Comparison of ENCODE assay signal across 9 mouse cellular contexts in the genomic region with DNA sequence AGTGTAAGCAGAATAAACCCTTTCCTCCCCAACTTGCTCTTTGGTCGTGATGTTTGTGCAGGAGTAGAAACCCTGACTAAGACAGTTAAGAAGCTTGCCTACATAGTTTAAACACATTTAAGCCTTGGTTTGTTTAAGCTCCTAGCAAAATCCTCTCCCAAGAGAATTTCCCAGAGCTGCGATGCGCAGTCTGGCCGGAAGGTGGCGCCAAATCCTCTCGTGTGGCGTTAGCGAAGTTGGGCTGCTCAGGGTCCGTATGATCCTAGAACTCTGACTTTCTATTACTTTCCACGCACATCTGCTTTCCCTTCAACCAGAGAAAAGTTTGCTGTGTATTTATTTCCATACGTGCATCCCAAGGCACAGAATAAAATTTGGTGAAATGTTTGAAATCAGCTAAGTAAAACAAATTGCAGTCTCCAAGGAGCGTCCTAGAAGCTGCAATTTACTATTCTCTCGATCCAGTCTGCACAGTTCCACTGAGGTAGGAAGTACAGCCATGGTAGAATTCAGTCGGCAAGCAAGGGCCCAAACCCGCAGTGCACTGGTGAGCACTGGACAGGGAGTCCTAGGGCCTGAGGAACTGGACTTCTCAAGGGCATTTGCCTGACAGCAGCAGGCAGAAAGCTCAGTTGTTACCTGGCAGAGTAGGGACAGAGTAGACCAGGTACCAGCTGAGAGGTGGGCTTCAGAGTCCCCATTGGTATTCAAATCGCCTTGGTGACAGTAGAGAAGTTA. TPM values are rescaled to one million over a fixed set of nuclear protein-coding genes. Genes with fewer than 3 reads are reported as not detected.
A peak's percentile ranks its signal among the peaks of the same experiment; 100 is the strongest.
DNase-seq lines count a peak whose midpoint lies in the region; ATAC-seq lines count a peak whose summit lies in the region.
"Had no signal": no experiment of that assay in that cellular context is flagged by ENCODE, and none has a peak within 500 bp of the region (broad histone marks: within the 10 kb centered on the region; RNA-seq: fewer than 3 reads in every experiment).

No protein-coding gene starts in this region.

- no peak overlapping the region for H3K9ac ChIP-seq in midbrain, embryonic 14.5 days (replicated peaks; ENCODE audit: low read length)
- H3K9ac ChIP-seq: neural tube, embryonic 12.5 days had no signal

- 9% methylated on average over 16 of the region's 16 CpGs for WGBS in embryonic facial prominence, embryonic 10.5 days
- WGBS in midbrain, embryonic 14.5 days, result 6% methylated on average over 16 of the region's 16 CpGs

- no peak overlapping the region for H3K4me2 ChIP-seq in midbrain, embryonic 14.5 days (ENCODE audit: low read length)
- H3K4me2 ChIP-seq: neural tube, embryonic 12.5 days had no signal

- H3K36me3 ChIP-seq in embryonic facial prominence, embryonic 10.5 days (replicated peaks), result no peaks in the 10 kb centered on the region
- no peaks in the 10 kb centered on the region for H3K36me3 ChIP-seq in midbrain, embryonic 14.5 days (ENCODE audit: control insufficient read depth, insufficient read depth, low read length)
- H3K36me3 ChIP-seq: neural tube, embryonic 12.5 days had no signal

- H3K9me3 ChIP-seq in embryonic facial prominence, embryonic 10.5 days, result no peaks in the 10 kb centered on the region
- no peaks in the 10 kb centered on the region for H3K9me3 ChIP-seq in midbrain, embryonic 14.5 days (ENCODE audit: control insufficient read depth, low read length)
- H3K9me3 ChIP-seq: neural tube, embryonic 12.5 days had no signal

- H3K4me1 ChIP-seq in embryonic facial prominence, embryonic 10.5 days, result peaks cover 19% of the 10 kb centered on the region
- no peaks in the 10 kb centered on the region for H3K4me1 ChIP-seq in midbrain, embryonic 14.5 days (ENCODE audit: control insufficient read depth, insufficient read depth, low read length)
- H3K4me1 ChIP-seq: neural tube, embryonic 12.5 days had no signal

- H3K27ac ChIP-seq in embryonic facial prominence, embryonic 10.5 days (replicated peaks), result no peak overlapping the region
- no peak overlapping the region for H3K27ac ChIP-seq in midbrain, embryonic 14.5 days (replicated peaks; ENCODE audit: low read depth, low read length)
- H3K27ac ChIP-seq: neural tube, embryonic 12.5 days had no signal

- ATAC-seq in midbrain, embryonic 14.5 days (ENCODE audit: low FRiP score, low TSS enrichment), result no peak

- intact Hi-C loops in heart, postnatal 14 days (cut with DNase I), result loop anchor here (2.0 to 5.0 kb wide), 4 partner anchors 107 to 1700 kb away; no protein-coding TSS in a partner anchor
- intact Hi-C loops in left cerebral cortex, postnatal 10 days (cut with DNase I), result no loop called here

- H3K27me3 ChIP-seq in embryonic facial prominence, embryonic 10.5 days (replicated peaks; ENCODE audit: low read depth, poor library complexity, severe bottlenecking), result peaks cover 10% of the 10 kb centered on the region
- H3K27me3 ChIP-seq in midbrain, embryonic 14.5 days (ENCODE audit: control insufficient read depth, insufficient read depth, low read length), result peaks cover 4% of the 10 kb centered on the region; the same call in 1 of the 2 replicates
- H3K27me3 ChIP-seq: neural tube, embryonic 12.5 days had no signal

- no peak overlapping the region for H3K4me3 ChIP-seq in embryonic facial prominence, embryonic 10.5 days
- H3K4me3 ChIP-seq in midbrain, embryonic 14.5 days (replicated peaks; ENCODE audit: low read depth, low read length), result no peak overlapping the region
- H3K4me3 ChIP-seq: neural tube, embryonic 12.5 days had no signal

- peak; percentile 52 for DNase-seq in kidney, adult 9 months
- DNase-seq in kidney, adult 11 months, result no peak
- peak; percentile 67 for DNase-seq in adrenal gland, postnatal 25 days
- peak; percentile 82 for DNase-seq in embryonic facial prominence, embryonic 10.5 days (ENCODE audit: low spot score)
- DNase-seq in heart, postnatal 14 days, result peak; percentile 71 to 82
- peak; percentile 56 to 61 for DNase-seq in left cerebral cortex, postnatal 10 days (ENCODE audit: extremely low spot score in 1 of 2, low spot score in 2 of 2)
- peak; percentile 88 for DNase-seq in midbrain, embryonic 14.5 days
- DNase-seq in thymus, postnatal 14 days, result peak; percentile 46

RNA-seq across cellular contexts. Expression of a gene that starts 26.5 kb away (rescaled TPM):
- total RNA-seq in adrenal gland, postnatal 25 days (2021), result not detected in 2 replicates
- not detected in 2 replicates for polyA plus RNA-seq in embryonic facial prominence, embryonic 10.5 days (2016; fragmentation: Nextera tagmentation; extraction: Ambion mirVana)
- not detected for total RNA-seq in heart, postnatal 14 days (2021)
- total RNA-seq in left cerebral cortex, postnatal 10 days (2021), result under 1 TPM; 0.47 to 0.49 TPM
- 0.33 and 0.55 TPM in 2 replicates for polyA plus RNA-seq in midbrain, embryonic 14.5 days (2014; fragmentation: Nextera tagmentation; extraction: Ambion mirVana)
- polyA plus RNA-seq: neural tube, embryonic 12.5 days had no signal
